8 mouse cellular contexts compared by ENCODE assay signal in genomic region chr9:120571593-120572385, GRCm38 (mm10). TPM values are rescaled to one million over a fixed set of nuclear protein-coding genes. Genes with fewer than 3 reads are reported as not detected.
DNase-seq lines count a peak whose midpoint lies in the region; ATAC-seq and TF ChIP-seq lines count a peak whose summit lies in the region.

No protein-coding gene starts in this region.

- peak overlapping the region; percentile 67 to 89 for H3K4me3 ChIP-seq in heart, embryonic 14.5 days (ENCODE audit: control insufficient read depth in 1 of 2, insufficient read depth in 1 of 2, low read depth in 1 of 2, low read length in 2 of 2)
- H3K4me3 ChIP-seq in ES-E14 (ENCODE audit: insufficient read depth in 1 of 2, low read depth in 1 of 2, low read length in 2 of 2, poor library complexity in 1 of 2, severe bottlenecking in 1 of 2) (peak overlapping the region; percentile 94 to 99), macrophage (ENCODE audit: inconsistent target) (peak overlapping the region; percentile 87)
- peak overlapping the region; percentile 87 for H3K4me3 ChIP-seq in forebrain, embryonic 16.5 days (replicated peaks; ENCODE audit: low read length)

- H3K4me2 ChIP-seq in heart, embryonic 14.5 days (ENCODE audit: low read length) = peak overlapping the region; percentile 60
- H3K4me2 ChIP-seq in forebrain, embryonic 16.5 days (ENCODE audit: low read length) = peak overlapping the region; percentile 95

- no peaks in the 10 kb centered on the region for H3K9me3 ChIP-seq in heart, embryonic 14.5 days (ENCODE audit: control insufficient read depth, low read length)
- H3K9me3 ChIP-seq in ES-E14 (ENCODE audit: control insufficient read depth, insufficient read depth, low read depth, low read length) = no peaks in the 10 kb centered on the region
- no peaks in the 10 kb centered on the region for H3K9me3 ChIP-seq in forebrain, embryonic 16.5 days (ENCODE audit: control insufficient read depth, low read length)

- no peak for DNase-seq in heart, postnatal 10 days
- no peak for DNase-seq in ES-E14 (ENCODE audit: low read depth, low spot score)
- no peak for DNase-seq in embryo, embryonic 10.5 days (ENCODE audit: low spot score)
- no peak for DNase-seq in adrenal gland, postnatal 4 days (ENCODE audit: low spot score in 2 of 2)
- no peak for DNase-seq in right cerebral cortex, adult 18-20 months

- ATAC-seq in heart, embryonic 14.5 days (ENCODE audit: insufficient number of reproducible peaks, insufficient read depth, low FRiP score, low read depth) = peak; percentile 67
- ATAC-seq in forebrain, embryonic 16.5 days = peak; percentile 81

- in situ Hi-C loops in ES-E14 (cut with MboI; ENCODE audit: low sequenced_read_pairs in 2 of 2, unreplicated experiment in 2 of 2) = no loop called here

- peaks cover 17% of the 10 kb centered on the region for H3K79me2 ChIP-seq in macrophage (ENCODE audit: inconsistent target)

- no peaks in the 10 kb centered on the region for H3K27me3 ChIP-seq in heart, embryonic 14.5 days (ENCODE audit: control insufficient read depth, insufficient read depth, low read length)
- H3K27me3 ChIP-seq in forebrain, embryonic 16.5 days (replicated peaks; ENCODE audit: control insufficient read depth, insufficient read depth, low read length) = no peaks in the 10 kb centered on the region

- H3K27ac ChIP-seq in heart, embryonic 14.5 days (replicated peaks in 1 of 2; ENCODE audit: control insufficient read depth in 1 of 2, insufficient read depth in 1 of 2, low read depth in 2 of 2, low read length in 2 of 2) = peak overlapping the region; percentile 61 to 64; a peak in 3 of 4 replicates
- H3K27ac ChIP-seq in ES-E14 (ENCODE audit: insufficient read depth, low read depth, low read length, poor library complexity, severe bottlenecking) (peak overlapping the region; percentile 92), macrophage (peak overlapping the region; percentile 50)
- peak overlapping the region; percentile 70 for H3K27ac ChIP-seq in forebrain, embryonic 16.5 days (ENCODE audit: low read length)

- peaks cover 42% of the 10 kb centered on the region for H3K36me3 ChIP-seq in heart, embryonic 14.5 days (ENCODE audit: control insufficient read depth, insufficient read depth, low read length)
- H3K36me3 ChIP-seq in ES-E14 (ENCODE audit: control insufficient read depth, insufficient read depth, low read length, poor library complexity, severe bottlenecking) = peaks cover 40% of the 10 kb centered on the region
- H3K36me3 ChIP-seq in forebrain, embryonic 16.5 days (ENCODE audit: control insufficient read depth, insufficient read depth) = peaks cover 26% of the 10 kb centered on the region
- peaks cover 25% of the 10 kb centered on the region for H3K36me3 ChIP-seq in macrophage (ENCODE audit: inconsistent target)

- peaks cover 7 to 18% of the 10 kb centered on the region in 2 experiments for H3K4me1 ChIP-seq in heart, embryonic 14.5 days (ENCODE audit: control insufficient read depth in 2 of 2, insufficient read depth in 2 of 2, low read length in 2 of 2)
- peaks cover 0 to 2% of the 10 kb centered on the region in 2 experiments; a peak in 1 of 4 replicates for H3K4me1 ChIP-seq in ES-E14 (ENCODE audit: control insufficient read depth in 2 of 2, insufficient read depth in 2 of 2, low read length in 2 of 2, poor library complexity in 1 of 2)
- H3K4me1 ChIP-seq in forebrain, embryonic 16.5 days (replicated peaks; ENCODE audit: control insufficient read depth, insufficient read depth, low read length) = peaks cover 22% of the 10 kb centered on the region

- H3K9ac ChIP-seq in heart, embryonic 14.5 days (ENCODE audit: low read length) = peak overlapping the region; percentile 88
- H3K9ac ChIP-seq in ES-E14 (ENCODE audit: insufficient read depth, low read depth, low read length, poor library complexity, severe bottlenecking) = peak overlapping the region; percentile 100
- H3K9ac ChIP-seq in forebrain, embryonic 16.5 days (replicated peaks; ENCODE audit: low read depth, low read length) = peak overlapping the region; percentile 85

- intact Hi-C loops in heart, postnatal 10 days (cut with DNase I) = loop anchor here (5.0 to 10.0 kb wide), 2 partner anchors 139 to 803 kb away; no protein-coding TSS in a partner anchor

- WGBS in heart, embryonic 14.5 days = under 1% methylated on average over 53 of the region's 53 CpGs
- WGBS in forebrain, embryonic 16.5 days = 2% methylated on average over 53 of the region's 53 CpGs
- 1% methylated on average over 42 of the region's 53 CpGs for WGBS in macrophage (ENCODE audit: missing documents)

TF ChIP-seq in ES-E14, 5 proteins besides CTCF, POLR2A, EP300 and RAD21:
- TF ChIP-seq ZC3H11A (IDR thresholded peaks at IDR 0.05; ENCODE audit: borderline replicate concordance, low read depth, low read length) = no peak
- no peak for TF ChIP-seq CHD2 (IDR thresholded peaks at IDR 0.05; ENCODE audit: low read depth, low read length)
- TF ChIP-seq HCFC1 (IDR thresholded peaks at IDR 0.05; ENCODE audit: borderline replicate concordance, insufficient read depth, low read length) = no peak
- TF ChIP-seq MAFK (IDR thresholded peaks at IDR 0.05; ENCODE audit: insufficient read depth, low read depth, low read length) = no peak
- TF ChIP-seq ZNF384 (IDR thresholded peaks at IDR 0.05; ENCODE audit: low read depth, low read length) = no peak
TF ChIP-seq in ES-E14: peak in this region for 0.

RNA-seq across cellular contexts. Expression of gene Rpl14, which starts 0.5 kb away (rescaled TPM):
- 514 and 578 TPM in 2 replicates for polyA plus RNA-seq in heart, embryonic 14.5 days (2014; fragmentation: Nextera tagmentation; extraction: Ambion mirVana)
- 100 to 1,000 TPM; 373 to 377 TPM for total RNA-seq in heart, postnatal 10 days (2021)
- total RNA-seq in ES-E14 (2012; rRNA removed) = 1,425 and 1,546 TPM in 2 replicates
- 400 and 407 TPM in 2 replicates for polyA plus RNA-seq in forebrain, embryonic 16.5 days (2015; fragmentation: Nextera tagmentation; extraction: Ambion mirVana)
- total RNA-seq in macrophage (2018; cell fraction: chromatin; rRNA removed) = 100 to 1,000 TPM in 1 of 26 experiments, 10 to 100 TPM in 22, 1 to 10 TPM in 3; 8.1 to 112 (median 25.9) TPM
- total RNA-seq in macrophage (2018; cell fraction: cytosol; rRNA removed) = 100 to 1,000 TPM; 224 to 683 (median 365) TPM
- total RNA-seq in macrophage (2018; cell fraction: nucleus; rRNA removed) = 100 to 1,000 TPM in 1 of 26 experiments, 10 to 100 TPM in 25; 21.9 to 104 (median 47.7) TPM
- polyA plus RNA-seq in macrophage (2018) = 472 to 610 TPM (median 566 TPM) in 3 replicates
- 100 to 1,000 TPM; 667 to 692 TPM for total RNA-seq in adrenal gland, postnatal 4 days (2021)

RNA-seq across cellular contexts. Expression of gene Entpd3, which starts 32.2 kb away (rescaled TPM):
- polyA plus RNA-seq in heart, embryonic 14.5 days (2014; fragmentation: Nextera tagmentation; extraction: Ambion mirVana) = 0.05 TPM in 1 of 2 replicates, not detected in the other
- not detected for total RNA-seq in heart, postnatal 10 days (2021)
- 0.45 and 0.53 TPM in 2 replicates for total RNA-seq in ES-E14 (2012; rRNA removed)
- 2.3 and 2.6 TPM in 2 replicates for polyA plus RNA-seq in forebrain, embryonic 16.5 days (2015; fragmentation: Nextera tagmentation; extraction: Ambion mirVana)
- total RNA-seq in macrophage (2018; cell fraction: chromatin; rRNA removed) = under 1 TPM in 1 of 26 experiments, not detected in 25; 0.25 TPM
- total RNA-seq in macrophage (2018; cell fraction: cytosol; rRNA removed) = under 1 TPM in 8 of 26 experiments, not detected in 18; under 0.01 to 0.13 (median 0.05) TPM
- total RNA-seq in macrophage (2018; cell fraction: nucleus; rRNA removed) = under 1 TPM in 4 of 26 experiments, not detected in 22; 0.17 to 0.29 (median 0.19) TPM
- not detected in 3 replicates for polyA plus RNA-seq in macrophage (2018)
- total RNA-seq in adrenal gland, postnatal 4 days (2021) = 1 to 10 TPM in 1 of 2 experiments, under 1 TPM in 1; 0.68 to 2.2 TPM
